Mouse (Mus musculus): ENCODE results near the gene Spop.
"Not testable (repeated sequence)": the region's sequence is repeated elsewhere in the genome, so short reads cannot be mapped to it uniquely, and the experiment has no call there.

Gene Spop

DNA sequence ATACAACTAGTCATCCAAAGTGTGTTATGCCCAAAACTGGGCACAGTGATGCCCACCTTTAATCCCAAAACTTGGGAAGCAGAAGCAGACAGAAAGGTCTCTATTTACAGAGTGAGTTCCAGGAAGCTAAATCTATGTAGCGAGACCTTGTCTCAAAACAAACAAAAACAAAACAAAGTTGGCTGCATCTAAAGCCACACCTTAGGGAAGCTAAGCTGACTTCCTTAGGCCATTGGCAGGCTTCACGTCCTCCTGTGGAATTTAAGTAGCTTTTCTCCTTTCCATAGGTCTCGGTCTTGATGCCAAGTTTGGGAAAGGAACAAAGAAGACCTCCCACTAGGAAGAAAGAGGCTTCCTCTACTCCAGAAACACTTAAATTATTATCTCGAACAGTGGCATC lies 22.7 kb upstream of the Spop start:
- in situ Hi-C loops (cut with MboI, MseI) = loop anchor here (5.0 kb wide), 1 partner anchor 131 kb away; no protein-coding TSS in a partner anchor

DNA sequence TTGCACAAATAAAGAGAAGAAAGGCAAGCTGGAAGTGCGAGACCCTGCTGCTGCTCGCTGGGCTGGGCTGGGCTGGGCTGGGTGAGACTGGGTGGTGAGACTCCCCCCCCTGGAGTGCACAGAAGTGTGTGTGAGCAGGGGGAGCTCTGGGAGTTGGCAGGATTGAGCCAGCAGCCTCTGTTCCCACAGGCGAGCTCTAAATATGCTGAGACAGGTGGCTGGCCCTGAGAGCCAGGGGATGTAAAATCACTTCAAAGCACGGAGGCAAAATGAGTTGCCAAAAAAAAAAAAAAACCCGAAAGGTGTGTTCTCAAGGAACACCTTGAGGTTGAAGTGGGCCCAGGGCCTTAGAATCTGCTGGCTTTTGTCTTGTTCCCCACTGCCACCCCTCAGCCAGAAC lies 22.1 kb upstream of the Spop start:
- in situ Hi-C loops (cut with MboI, MseI) = loop anchor here (5.0 kb wide), 1 partner anchor 131 kb away; no protein-coding TSS in a partner anchor

DNA sequence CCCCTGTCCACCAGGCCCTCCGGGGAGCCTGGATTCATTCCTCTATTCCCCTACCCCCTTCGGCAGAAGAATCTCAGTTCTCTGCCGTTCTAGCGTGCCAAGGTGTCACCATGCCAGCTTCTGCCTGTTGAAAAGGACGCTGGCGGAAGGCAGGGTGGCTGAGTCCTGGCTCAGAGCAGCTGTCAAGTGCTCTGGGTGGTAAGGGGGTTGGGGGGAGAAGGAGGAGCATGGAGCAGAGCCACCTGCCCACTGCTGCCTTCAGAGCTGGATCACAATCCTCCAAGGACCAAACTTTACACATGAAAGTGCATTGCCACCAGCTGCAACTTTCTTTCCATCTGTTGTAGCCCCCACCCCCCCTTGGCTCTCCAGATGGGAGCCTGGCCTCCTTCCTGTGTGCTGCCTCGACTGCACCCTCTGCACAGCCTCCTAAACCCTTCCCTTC lies 21.6 kb upstream of the Spop start:
- in situ Hi-C loops (cut with MboI, MseI) = loop anchor here (5.0 kb wide), 1 partner anchor 130 kb away; no protein-coding TSS in a partner anchor

DNA sequence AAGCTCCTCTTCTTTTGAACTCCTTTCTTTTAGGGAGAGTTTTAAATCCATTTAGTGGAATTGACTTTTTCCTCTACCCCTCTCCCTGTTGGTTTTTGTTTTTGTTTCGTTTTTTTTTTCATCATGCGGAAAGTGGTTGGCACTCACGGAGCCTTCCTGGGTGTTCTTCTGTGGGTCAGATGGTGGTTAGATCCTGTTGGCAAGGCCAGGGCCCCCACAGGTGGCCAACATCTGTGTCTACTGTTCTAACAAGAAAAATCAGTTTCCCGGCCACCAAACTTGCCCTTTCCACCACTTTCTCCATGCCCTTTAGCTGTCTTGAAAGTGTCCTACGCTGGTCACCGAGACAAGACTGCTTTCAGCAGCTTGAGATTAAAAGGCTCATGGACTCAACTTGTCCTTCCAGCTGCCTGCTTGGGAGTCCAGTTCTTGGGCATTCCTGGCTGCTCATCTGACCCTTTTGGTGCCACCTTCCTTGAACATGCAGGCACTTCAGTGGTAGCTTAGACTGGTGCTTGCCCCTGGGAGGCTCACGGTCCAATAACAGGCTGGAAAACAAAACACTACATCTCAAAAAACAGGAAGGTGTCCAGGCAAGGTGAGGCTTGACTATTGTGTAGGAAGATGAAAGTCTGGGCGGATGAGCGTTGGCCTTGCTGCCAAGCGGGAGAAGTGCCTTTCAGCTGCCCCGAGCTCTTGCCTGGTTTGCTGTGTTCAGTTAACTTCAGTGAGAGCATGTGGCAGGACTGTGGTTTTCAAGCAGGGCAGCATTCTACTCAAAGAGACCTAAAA lies 21.0 kb upstream of the Spop start:
- in situ Hi-C loops (cut with MboI, MseI) = loop anchor here (5.0 kb wide), 1 partner anchor 129 kb away; no protein-coding TSS in a partner anchor

DNA sequence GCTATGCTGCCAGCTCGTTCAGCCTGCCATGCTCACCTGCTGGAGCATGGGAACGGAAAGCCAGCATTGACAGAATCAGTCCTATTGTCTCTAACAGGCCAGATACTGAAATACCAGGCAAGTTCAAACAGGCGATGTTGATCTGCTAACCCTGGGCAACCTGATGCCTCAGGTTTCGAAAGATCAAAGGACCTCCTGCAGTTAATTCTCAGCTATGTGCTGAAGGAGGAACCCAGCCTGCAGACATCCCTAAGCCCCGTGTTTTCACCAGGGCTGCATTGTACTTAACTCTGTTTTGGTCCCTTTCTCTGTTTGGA lies 20.4 kb upstream of the Spop start:
- in situ Hi-C loops (cut with MboI, MseI) = loop anchor here (5.0 kb wide), 1 partner anchor 129 kb away; no protein-coding TSS in a partner anchor

DNA sequence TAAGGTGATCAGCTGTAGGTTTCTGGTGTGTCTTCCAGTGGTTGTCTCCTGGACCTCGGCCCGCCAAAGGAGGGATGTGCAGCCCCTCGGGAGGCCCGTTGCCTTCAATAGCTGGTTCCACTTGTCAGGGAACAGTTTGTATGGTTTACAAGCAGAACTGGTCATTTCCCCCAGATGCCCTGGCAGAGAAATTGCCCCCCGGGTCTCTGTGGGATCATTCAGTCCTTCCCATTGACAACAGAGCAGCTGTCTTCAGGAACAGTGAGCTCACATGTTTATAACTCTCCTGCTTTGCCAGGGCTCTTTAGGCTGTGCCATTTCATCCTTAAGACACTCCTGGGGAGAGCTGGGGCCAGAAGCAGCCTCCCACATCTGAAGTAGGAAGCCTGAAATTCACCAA lies 19.8 kb upstream of the Spop start:
- in situ Hi-C loops (cut with MboI, MseI) = loop anchor here (5.0 kb wide), 1 partner anchor 128 kb away; no protein-coding TSS in a partner anchor

DNA sequence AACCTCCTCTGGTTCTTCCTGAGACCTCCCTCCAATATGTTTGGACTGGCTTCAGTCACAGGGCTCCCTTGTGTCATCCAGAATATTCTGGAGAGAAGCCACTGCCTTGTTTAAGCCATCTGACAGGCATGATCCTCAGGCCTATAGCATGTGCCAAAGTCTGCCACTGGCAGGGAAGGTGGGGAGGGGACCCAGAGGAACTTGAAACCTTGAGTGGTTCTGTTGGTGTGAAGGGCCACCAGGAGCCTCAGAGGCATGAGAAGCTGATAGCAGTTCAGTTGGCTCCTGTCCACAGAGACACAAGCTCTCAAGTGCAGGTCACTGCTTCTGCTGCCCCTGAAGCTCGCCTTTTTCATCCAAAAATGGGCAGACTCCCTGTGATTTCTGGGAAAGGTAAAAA lies 17.3 kb upstream of the Spop start:
- in situ Hi-C loops (cut with MboI, MseI) = no loop called here

DNA sequence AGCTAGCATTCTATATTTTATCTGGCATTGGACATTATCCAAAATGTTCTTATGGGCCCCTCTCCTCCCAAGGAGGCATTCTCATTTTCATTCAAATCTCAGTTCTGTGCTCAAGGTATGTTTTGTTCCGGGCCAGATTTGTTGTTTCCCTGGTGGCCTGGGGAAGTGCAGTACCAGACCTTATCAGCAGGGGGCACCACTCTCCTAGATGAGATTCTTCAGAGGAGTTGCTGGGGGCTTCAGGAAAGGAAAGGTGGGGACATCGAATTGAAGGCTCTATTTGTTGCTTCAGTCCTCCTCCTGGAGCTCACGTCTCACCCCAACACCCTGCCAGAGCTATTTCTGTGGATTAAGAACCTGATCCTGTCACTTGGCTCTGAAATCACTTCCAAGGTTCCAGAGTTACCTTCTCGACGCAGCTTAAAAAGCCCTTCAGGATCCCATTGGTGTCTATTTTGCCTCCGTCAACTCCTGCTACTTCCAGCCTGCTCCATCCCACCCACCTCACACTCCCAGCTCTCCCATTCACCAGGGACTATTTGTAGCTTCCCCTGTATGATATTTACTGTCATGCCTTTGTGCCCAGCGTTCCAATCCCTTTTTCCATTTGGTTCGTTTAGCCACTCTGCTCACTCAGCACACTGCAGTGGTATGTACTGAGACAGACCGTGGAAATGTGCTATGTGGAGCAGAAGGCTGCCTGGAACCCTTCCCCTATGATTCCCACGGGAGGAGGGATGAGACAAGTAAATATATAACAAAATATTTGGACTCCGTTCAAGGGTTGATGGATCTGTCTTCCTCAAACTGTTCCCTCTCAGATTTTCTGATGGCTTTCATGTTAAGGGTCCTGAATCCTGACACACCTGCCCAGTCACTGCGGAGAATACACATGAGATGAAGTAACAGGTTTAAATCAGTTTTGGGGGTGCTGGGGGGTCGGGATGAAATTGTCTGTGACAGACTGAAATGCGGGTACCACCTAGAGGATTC lies 15.7 kb upstream of the Spop start:
- in situ Hi-C loops (cut with MboI, MseI) = no loop called here

DNA sequence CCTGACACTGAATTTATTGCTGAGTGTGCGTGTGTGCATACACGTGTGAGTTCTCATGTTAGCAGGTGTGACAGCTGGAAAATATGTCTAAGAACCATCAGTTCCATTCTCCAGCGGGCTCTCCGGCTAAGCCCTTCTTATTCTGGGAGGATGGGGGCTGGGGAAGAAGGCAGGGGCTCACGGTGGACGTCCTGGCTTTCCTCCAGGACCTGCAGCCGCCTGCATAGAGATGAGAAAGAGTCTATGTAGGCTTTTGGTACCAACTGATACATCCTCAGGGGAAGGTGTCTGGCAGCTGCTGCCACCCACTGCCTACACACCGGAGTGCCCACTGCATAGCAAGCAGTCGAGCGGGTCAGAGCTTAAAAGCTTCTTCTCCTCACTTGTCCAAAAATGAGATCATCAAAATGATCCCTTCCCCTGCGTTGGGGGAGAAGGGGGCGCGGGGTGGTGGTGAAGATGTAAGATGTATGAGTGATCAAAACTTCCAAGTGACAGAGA lies 14.3 kb upstream of the Spop start:
- in situ Hi-C loops (cut with MboI, MseI) = no loop called here

DNA sequence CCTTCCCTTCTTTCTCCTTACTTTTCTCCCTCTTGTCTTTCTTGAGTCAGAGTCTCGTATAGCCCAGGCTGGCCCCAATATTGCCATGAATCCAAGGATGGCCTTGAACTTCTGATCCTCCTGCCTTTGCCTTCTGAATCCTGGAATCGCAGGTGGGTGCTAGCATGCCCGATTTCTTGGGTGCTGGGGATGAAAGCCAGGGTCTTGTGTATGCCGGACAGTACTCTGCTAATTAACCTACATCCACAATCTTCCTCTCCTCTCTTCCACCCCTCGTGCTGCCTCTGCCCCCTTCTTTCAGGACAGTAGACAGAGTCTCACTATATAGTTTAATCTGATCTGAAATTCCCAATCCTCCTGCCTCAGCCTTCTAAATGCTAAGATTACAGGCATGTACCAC lies 12.3 kb upstream of the Spop start:
- in situ Hi-C loops (cut with MboI, MseI) = no loop called here

DNA sequence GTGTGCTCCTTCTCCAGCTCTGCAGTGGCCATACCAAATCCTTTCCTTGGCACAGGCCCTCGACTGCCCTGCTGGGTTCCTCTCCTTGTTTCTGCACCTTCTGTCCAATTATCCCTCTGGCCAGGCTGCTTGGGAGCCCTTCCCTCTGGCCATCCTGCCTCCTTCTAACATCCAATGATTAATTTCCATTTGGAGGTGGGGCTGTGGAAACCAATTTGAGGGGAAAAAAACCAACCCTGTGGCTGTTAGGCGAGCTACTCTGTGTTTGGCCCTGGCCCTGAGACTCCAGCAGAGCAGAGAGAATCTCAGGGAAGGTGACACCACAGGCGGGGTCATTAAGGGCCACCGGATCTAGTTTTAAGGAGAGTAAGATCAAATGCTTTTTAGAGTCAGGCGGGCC lies 11.7 kb upstream of the Spop start:
- in situ Hi-C loops (cut with MboI, MseI) = no loop called here

DNA sequence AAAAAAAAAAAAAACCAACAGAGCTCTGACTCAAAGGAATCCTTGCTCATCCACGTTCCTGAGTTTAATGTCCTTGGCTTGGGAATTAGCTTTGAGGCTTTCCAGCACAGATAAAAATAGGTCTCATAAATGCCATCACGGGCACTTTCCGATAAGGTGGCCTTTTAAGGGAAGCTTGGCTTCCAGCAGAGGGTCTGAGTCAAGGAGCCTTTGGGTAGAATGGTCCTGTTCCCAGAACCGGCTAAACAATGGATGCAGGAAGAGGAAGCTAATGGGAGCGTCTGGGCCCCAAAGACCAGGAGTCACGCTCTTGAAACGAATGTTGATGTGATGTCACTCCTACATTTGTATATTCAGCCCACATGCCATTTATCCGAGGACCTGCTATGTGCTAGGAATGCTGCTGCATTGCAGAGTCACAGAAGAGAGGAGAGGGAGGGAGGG lies 11.2 kb upstream of the Spop start:
- in situ Hi-C loops (cut with MboI, MseI) = no loop called here

DNA sequence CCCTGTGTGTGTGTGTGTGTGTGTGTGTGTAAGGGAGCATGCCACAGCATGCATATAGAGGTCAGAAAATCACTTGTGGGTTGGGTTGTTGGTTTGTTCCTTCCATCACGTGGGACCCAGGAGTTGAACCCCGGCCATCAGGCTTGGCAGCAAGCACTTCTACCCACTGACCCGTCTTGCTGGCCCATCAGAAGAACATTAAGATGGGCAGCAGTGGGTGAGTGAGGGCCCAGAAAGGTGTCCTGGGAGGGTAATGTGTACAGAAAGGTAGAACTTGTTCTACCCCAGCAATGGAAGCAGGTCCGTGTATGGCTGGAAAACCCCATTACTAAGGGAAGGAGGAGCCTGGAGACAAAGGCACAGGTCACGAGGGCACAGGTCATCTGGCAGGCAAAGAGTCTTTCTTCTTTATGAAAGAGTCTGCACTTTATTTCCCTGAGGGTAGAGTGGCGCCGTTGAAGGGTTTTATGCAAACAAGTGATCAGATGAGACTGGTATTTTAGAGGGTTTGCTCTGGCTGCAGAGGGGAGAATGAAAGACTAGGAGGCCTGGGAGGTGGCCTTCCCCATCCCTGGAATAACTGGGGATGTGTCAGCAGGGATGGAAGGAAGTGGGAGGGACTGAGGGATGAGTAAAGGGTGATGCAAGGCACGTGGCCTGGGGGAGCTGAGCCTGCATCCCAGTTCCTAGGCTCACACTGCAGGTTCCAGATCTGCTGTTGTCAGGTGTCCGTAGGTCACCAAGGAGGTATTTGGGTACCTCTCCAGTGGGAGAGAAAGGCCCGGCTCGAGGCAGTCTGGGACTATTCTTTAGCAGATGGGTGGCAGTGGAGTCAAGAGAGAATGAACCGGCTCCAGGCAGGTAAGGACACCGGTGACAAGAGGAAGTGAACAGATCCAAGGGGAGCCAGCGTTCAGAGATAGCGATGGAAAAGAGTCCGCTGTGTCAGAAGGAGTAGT lies 10.2 kb upstream of the Spop start:
- in situ Hi-C loops (cut with MboI, MseI) = no loop called here

DNA sequence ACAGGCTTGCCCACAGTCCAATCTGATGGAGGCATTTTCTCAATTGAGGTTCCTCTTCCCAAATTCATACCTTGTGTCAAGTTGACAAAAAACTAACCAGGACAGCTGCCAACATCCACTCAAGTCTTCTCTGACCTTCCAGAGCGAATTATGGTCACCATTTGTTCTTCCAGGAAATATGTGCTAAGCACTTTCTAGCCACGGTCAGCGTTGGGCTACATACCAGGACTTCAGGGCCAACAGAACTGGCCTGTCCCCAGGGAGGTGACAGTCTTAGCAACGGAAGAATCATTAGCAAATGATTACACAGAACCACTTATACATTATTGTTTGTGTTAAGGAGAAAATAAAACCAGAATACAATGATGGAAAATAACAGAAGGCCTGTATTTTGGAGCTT lies 8.1 kb upstream of the Spop start:
- in situ Hi-C loops (cut with MboI, MseI) = no loop called here

DNA sequence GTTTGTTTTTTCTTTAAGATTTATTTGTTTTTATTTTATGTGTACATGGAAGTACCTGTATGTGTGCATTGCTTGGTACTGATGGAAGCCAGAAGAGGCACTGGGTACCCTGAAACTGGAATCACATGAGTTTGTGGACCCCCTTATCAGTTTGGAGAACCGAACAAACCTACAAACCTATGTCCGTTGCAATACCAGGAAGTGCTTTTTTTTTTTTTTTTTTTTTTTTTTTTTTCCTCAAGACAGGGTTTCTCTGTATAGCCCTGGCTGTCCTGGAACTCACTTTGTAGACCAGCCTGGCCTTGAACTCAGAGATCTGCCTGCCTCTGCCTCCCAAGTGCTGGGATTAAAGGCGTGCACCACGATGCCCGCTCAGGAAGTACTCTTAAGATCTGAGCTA lies 7.5 kb upstream of the Spop start:
- in situ Hi-C loops (cut with MboI, MseI) = not testable (repeated sequence)

DNA sequence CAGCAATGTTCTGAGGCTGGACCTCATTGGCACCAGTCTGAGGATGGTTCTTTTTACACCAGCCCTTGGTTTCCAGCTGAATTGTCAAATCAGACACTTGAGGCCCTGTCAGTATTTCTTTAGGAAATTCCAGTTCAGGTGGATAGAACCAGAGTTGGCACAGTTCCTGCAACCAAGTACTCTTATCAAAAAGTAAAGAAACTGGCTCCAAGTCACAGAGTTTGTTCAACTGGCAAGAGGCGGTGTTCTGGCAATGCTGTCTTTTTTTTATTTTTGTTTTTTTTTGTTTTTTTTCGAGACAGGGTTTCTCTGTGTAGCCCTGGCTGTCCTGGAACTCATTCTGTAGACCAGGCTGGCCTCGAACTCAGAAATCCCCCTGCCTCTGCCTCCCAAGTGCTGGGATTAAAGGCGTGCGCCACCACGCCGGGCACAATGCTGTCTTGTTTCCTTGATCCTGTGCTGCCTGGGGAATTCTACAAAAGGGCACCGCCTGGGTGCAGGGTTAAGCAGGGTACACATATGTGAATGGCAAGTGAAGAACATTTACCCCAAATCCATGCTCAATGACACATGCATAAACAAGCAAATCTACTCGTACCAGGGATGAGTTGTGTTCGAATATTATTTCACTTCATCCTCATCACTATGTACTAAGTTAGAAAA lies 4.3 kb upstream of the Spop start:
- in situ Hi-C loops (cut with MboI, MseI) = no loop called here

DNA sequence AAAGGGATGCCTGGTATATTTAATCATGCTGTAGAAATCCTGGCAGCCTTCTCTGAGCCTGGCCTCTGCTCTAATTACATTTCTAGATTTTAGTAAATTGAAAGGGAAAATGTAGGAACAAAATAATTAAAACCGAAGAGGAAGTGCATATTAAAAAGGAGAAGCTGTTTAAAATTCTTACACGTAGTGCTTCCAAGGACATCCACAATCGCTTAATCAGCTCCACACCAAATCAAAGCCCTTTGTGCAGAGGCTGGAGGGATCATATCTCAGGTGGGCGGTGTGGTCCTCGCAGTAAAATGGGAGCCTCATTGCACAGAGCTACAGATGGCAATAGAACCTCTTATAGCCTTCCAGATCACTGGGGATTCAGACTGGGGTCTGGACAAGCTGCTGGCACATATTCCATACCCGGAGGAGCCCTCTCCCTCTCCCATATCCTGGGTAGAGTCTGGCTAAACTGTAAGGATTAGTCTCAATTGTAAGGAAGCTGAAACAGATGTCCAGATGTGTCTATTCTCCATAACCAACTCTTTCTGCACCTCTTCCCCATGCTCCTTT lies 2.3 kb upstream of the Spop start:
- in situ Hi-C loops (cut with MboI, MseI) = no loop called here

DNA sequence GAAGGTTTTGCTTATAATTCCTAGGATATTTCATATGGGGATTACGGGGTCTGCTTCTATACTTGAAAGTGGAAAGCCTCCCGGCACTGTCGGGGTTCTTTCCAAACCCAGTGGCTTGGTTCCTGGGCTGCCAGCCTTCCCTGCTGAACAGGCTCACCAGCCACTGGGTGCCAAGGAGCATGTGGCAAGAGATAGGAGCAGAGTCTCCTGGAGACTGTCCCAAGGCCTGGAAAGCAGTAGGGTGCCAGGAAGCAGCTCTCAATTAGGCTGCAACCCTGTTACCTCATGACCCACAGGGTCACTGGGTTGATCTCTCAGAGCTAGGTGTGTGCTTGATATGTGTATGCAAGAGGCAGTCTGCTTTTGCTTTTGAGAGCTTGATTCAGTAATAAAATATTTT lies 1.3 kb upstream of the Spop start:
- in situ Hi-C loops (cut with MboI, MseI) = no loop called here

DNA sequence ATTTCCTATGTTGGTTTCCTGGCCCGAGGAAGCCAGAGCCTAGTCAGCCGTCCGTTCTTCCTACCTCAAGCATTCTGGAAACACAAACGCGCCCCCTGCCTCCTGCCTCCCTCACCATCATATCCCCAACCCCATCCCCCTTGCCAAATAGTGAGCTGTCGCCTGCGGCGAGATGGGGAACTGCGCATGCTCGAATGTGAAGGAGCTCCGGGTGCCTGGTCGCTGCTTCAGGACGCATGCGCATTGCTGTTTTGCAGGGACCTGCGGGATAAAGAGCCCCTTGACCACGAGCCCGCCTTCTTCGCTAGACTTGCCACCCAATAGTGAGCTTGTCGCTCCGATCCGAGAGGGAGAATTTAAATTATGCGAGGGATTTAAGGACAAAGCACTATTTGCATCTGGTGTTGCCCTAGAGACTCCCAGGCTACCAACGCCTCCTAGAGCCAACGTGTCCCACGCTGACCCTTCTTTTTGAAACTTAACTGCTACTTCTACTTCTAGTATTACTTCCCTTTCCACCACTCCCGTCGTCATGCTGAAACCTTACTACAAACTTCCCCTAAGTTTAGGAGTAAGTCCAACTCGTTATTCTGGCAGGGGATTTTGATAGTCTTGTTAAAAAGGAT lies 769 bp downstream of the Spop start:
- in situ Hi-C loops (cut with MboI, MseI) = no loop called here

DNA sequence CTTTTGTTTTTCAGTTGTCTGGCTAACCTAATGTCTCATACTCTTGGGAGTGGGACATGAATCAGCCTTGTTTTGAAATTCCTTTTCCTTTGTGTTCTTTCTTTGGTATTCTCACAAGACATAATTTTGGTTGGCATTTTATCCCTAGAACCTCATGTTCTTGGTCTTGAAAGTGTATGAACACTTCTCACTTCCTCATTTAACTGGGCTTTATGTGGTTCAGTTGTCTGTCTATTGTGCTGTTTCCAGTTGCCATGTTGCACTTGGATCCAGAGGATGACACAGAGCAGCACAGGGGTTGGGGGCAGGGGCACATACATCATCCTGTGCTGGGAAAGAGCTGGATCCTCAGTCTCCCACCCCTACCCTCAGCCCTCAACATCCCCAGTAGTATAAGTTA lies 2.1 kb downstream of the Spop start:
- in situ Hi-C loops (cut with MboI, MseI) = no loop called here

Measured in T-helper 1 cell (primary cell).